Mouse (Mus musculus): ENCODE measurements at regions not wholly inside any gene's neighbourhood (a gene's known extent, or its start where the extent isn't known, plus 50 kb on each side); places are given as distances from the start of the nearest gene placed in this dataset.
A peak's percentile ranks its signal among the peaks of the same experiment; 100 is the strongest.

GRCm38 (mm10) chr9:101807249-101807648, 54.4 kb upstream of the 9630041A04Rik start:
- no peak for DNase-seq

GRCm38 (mm10) chr9:101796718-101797117, 64.9 kb upstream of the 9630041A04Rik start:
- no peak for DNase-seq

- no peak for DNase-seq
Measured at GRCm38 (mm10) chr9:101796063-101796462, 65.6 kb upstream of the 9630041A04Rik start.

GRCm38 (mm10) chr9:101795436-101795835, 66.2 kb upstream of the 9630041A04Rik start:
- no peak for DNase-seq

- no peak for DNase-seq
Measured at GRCm38 (mm10) chr9:101790936-101791335, 70.7 kb upstream of the 9630041A04Rik start.

- DNase-seq, result no peak
Measured at GRCm38 (mm10) chr9:101740949-101741605, 120.6 kb upstream of the 9630041A04Rik start.

GRCm38 (mm10) chr9:101739322-101739721, 122.3 kb upstream of the 9630041A04Rik start:
- DNase-seq, result no peak

GRCm38 (mm10) chr9:101734271-101734670, 127.4 kb upstream of the 9630041A04Rik start:
- DNase-seq, result no peak

GRCm38 (mm10) chr9:101733611-101734225, 127.9 kb upstream of the 9630041A04Rik start:
- DNase-seq, result no peak

- DNase-seq, result no peak
Measured at GRCm38 (mm10) chr9:101730136-101730535, 131.5 kb upstream of the 9630041A04Rik start.

GRCm38 (mm10) chr9:101717911-101718310, 143.7 kb upstream of the 9630041A04Rik start:
- no peak for DNase-seq

- no peak for DNase-seq
Measured at GRCm38 (mm10) chr9:101716326-101716725, 145.3 kb upstream of the 9630041A04Rik start.

GRCm38 (mm10) chr9:101714805-101715204, 146.8 kb upstream of the 9630041A04Rik start:
- no peak for DNase-seq

- DNase-seq, result peak; percentile 64
Measured at GRCm38 (mm10) chr9:101710611-101711071, 151.0 kb upstream of the 9630041A04Rik start.

- DNase-seq, result no peak
Measured at GRCm38 (mm10) chr9:101700368-101700767, 161.3 kb upstream of the 9630041A04Rik start.

GRCm38 (mm10) chr9:101694054-101694453, 167.6 kb upstream of the 9630041A04Rik start:
- DNase-seq, result no peak

GRCm38 (mm10) chr9:101691336-101691735, 170.3 kb upstream of the 9630041A04Rik start:
- no peak for DNase-seq

- DNase-seq, result no peak
Measured at GRCm38 (mm10) chr9:101690916-101691315, 170.7 kb upstream of the 9630041A04Rik start.

GRCm38 (mm10) chr9:101690402-101690861, 171.2 kb upstream of the 9630041A04Rik start:
- DNase-seq, result no peak

GRCm38 (mm10) chr9:101689532-101690401, 171.9 kb upstream of the 9630041A04Rik start:
- peak; percentile 82 for DNase-seq

- no peak for DNase-seq
Measured at GRCm38 (mm10) chr9:101687226-101687625, 174.4 kb upstream of the 9630041A04Rik start.

- DNase-seq, result no peak
Measured at GRCm38 (mm10) chr9:101677563-101677962, 184.1 kb upstream of the 9630041A04Rik start.

GRCm38 (mm10) chr9:101670111-101670510, 191.5 kb upstream of the 9630041A04Rik start:
- DNase-seq, result no peak

All from cerebellum, adult 11 months (tissue).